Mouse (Mus musculus) cortical plate, adult 2 months (tissue): ENCODE data around the gene Uqcc3.

Experiments
- CTCF ChIP-seq: fragments of 200-500 bp; IDR thresholded peaks from 2 replicates; pipeline ENCODE4 v1.5.1; 2011; ENCODE audit warnings: mild to moderate bottlenecking, control low read depth, low read length; ENCODE audit not compliant: insufficient read depth; ENCODE audit errors: extremely low read depth
- POLR2A ChIP-seq: fragments of 200-500 bp; IDR thresholded peaks from 2 replicates; pipeline ENCODE4 v1.6.1; 2011; ENCODE audit warnings: mild to moderate bottlenecking, low read length, control low read depth; ENCODE audit not compliant: insufficient read depth; ENCODE audit errors: extremely low read depth

- TF ChIP-seq CTCF (no peak), POLR2A (no peak)
Measured at GRCm38 (mm10) chr19:8832971-8833370, 47.8 kb downstream of the Uqcc3 start.
